Mouse (Mus musculus) cerebellum, adult 2 months (tissue): Measurements from ENCODE around the gene Kcnj14. TPM values are rescaled to one million over a fixed set of nuclear protein-coding genes. Genes with fewer than 3 reads are reported as not detected.
A peak's percentile ranks its signal among the peaks of the same experiment; 100 is the strongest.

Experiments
- DNase-seq, 2 experiments: peaks; one replicate each; pipeline ENCODE4 v3.0.0; 2021
- H3K27ac ChIP-seq: fragments of 200-500 bp; 2 replicates; pipeline ENCODE4 v1.5.1; 2012; ENCODE audit warnings: low read length, control low read depth, inconsistent platforms; ENCODE audit not compliant: insufficient read depth
- H3K27me3 ChIP-seq: fragments of 200-500 bp; 2 replicates; pipeline ENCODE4 v1.6.1; 2012; ENCODE audit warnings: inconsistent platforms, mild to moderate bottlenecking, low read length, moderate library complexity; ENCODE audit not compliant: control insufficient read depth, insufficient read depth
- H3K4me1 ChIP-seq: fragments of 200-500 bp; 2 replicates; pipeline ENCODE4 v1.6.1; 2011; ENCODE audit warnings: low read length; ENCODE audit not compliant: control insufficient read depth, insufficient read depth
- H3K4me3 ChIP-seq: fragments of 200-500 bp; replicated peaks from 2 replicates; pipeline ENCODE3; 2011; ENCODE audit warnings: mild to moderate bottlenecking, low read depth, low read length, control low read depth; ENCODE audit not compliant: insufficient read depth
- CTCF ChIP-seq: fragments of 200-500 bp; IDR thresholded peaks from 2 replicates; pipeline ENCODE4 v1.5.1; 2011; ENCODE audit warnings: low read depth, mild to moderate bottlenecking, control low read depth, low read length, moderate library complexity, borderline replicate concordance; ENCODE audit not compliant: insufficient read depth
- POLR2A ChIP-seq: fragments of 200-500 bp; IDR thresholded peaks from 2 replicates; pipeline ENCODE4 v1.6.1; 2011; ENCODE audit warnings: low read length, control low read depth, borderline replicate concordance; ENCODE audit not compliant: insufficient read depth
- WGBS: fragments of 180-500 bp; shearing (Covaris S2); methylation state at CpG from one replicate; pipeline ENCODE4 v1.1.7; 2018; 5-methylcytosine and 5-hydroxymethylcytosine counted together
- polyA plus RNA-seq: library from polyadenylated mRNA; depleted of rRNA; stranded (reverse); fragments of >200 nt; gene quantifications from 2 replicates; pipeline ENCODE4 v1.2.3, GENCODE M21; 2012

Gene Kcnj14
- polyA plus RNA-seq, 1 experiment = 7.3 TPM

GRCm38 (mm10) chr7:45791756-45792490 is 32.7 kb downstream of the Kcnj14 start:
- DNase-seq = peak; percentile 6 to 10
- 74% methylated on average over 17 of the region's 17 CpGs for WGBS
- no peak for TF ChIP-seq POLR2A
- no peak for TF ChIP-seq CTCF

GRCm38 (mm10) chr7:45790721-45791120 is 33.9 kb downstream of the Kcnj14 start:
- TF ChIP-seq CTCF = no peak
- no peak for TF ChIP-seq POLR2A
- DNase-seq = peak in 1 of 2 experiments; percentile 13
- Histone ChIP-seq H3K4me3 (no peak overlapping the region), H3K4me1 (0 out of 2 replicates have a peak, but pooled peaks cover 3% of the 10 kb centered on the region), H3K27ac (no peak overlapping the region), H3K27me3 (no peaks in the 10 kb centered on the region)
- 58% methylated on average over 6 of the region's 6 CpGs for WGBS

More at GRCm38 (mm10) chr7:45791756-45792490, 32.7 kb downstream of the Kcnj14 start:
- Histone ChIP-seq H3K4me1 (0 out of 2 replicates have a peak, but pooled peaks cover 3% of the 10 kb centered on the region), H3K27ac (no peak overlapping the region), H3K27me3 (no peaks in the 10 kb centered on the region), H3K4me3 (no peak overlapping the region)

- H3K27ac ChIP-seq = no peak overlapping the region
- no peak overlapping the region for H3K4me3 ChIP-seq
- H3K4me1 ChIP-seq = 0 out of 2 replicates have a peak, but pooled peaks cover 3% of the 10 kb centered on the region
- no peak for TF ChIP-seq CTCF
- no peak for TF ChIP-seq POLR2A
- no peaks in the 10 kb centered on the region for H3K27me3 ChIP-seq
- WGBS = 86% methylated on average over 22 of the region's 22 CpGs
- DNase-seq = peak in 1 of 2 experiments; percentile 39
These were observed 36.9 kb downstream of the Kcnj14 start for GRCm38 (mm10) chr7:45787642-45788041.

- DNase-seq = peak; percentile 70 to 85
- Histone ChIP-seq H3K27me3 (no peaks in the 10 kb centered on the region), H3K4me3 (peak overlapping the region; percentile 67), H3K4me1 (no peaks in the 10 kb centered on the region), H3K27ac (peak overlapping the region; percentile 22)
- TF ChIP-seq POLR2A (peak; percentile 46; the same call in 1 of the 2 replicates), CTCF (no peak)
- 15% methylated on average over 17 of the region's 17 CpGs for WGBS
These were observed 37.7 kb downstream of the Kcnj14 start for GRCm38 (mm10) chr7:45786661-45787413.

GRCm38 (mm10) chr7:45786136-45786578 is 38.4 kb downstream of the Kcnj14 start:
- H3K27me3 ChIP-seq = no peaks in the 10 kb centered on the region
- H3K27ac ChIP-seq = peak overlapping the region; percentile 48
- under 1% methylated on average over 14 of the region's 14 CpGs for WGBS
- peak; percentile 77 to 85 for DNase-seq
- peak overlapping the region; percentile 67 for H3K4me3 ChIP-seq
- TF ChIP-seq CTCF (no peak), POLR2A (no peak)
- no peaks in the 10 kb centered on the region for H3K4me1 ChIP-seq

GRCm38 (mm10) chr7:45785388-45786135 is 39.0 kb downstream of the Kcnj14 start:
- DNase-seq = peak; percentile 57 to 69
- 1% methylated on average over 38 of the region's 42 CpGs for WGBS
- Histone ChIP-seq H3K27ac (peak overlapping the region; percentile 48), H3K4me1 (no peaks in the 10 kb centered on the region), H3K4me3 (peak overlapping the region; percentile 67), H3K27me3 (no peaks in the 10 kb centered on the region)
- TF ChIP-seq POLR2A (no peak), CTCF (no peak)
